Mouse (Mus musculus) CD4-positive, CD25-positive, alpha-beta regulatory T cell, adult 4 months (primary cell): ENCODE results near the gene Psmc2. TPM values are rescaled to one million over a fixed set of nuclear protein-coding genes. Genes with fewer than 3 reads are reported as not detected.

Experiments used
- ATAC-seq: one replicate; pipeline ENCODE4 v1.8.0; 2017
- polyA plus RNA-seq, 2 experiments: library from polyadenylated mRNA; unstranded; fragments of 100-300 nt; shearing (Covaris generic); gene quantifications; one replicate each; pipeline ENCODE4 v1.2.1; 2017

Gene Psmc2
- polyA plus RNA-seq, result 100 to 1,000 TPM; 147 to 164 TPM

- ATAC-seq, result peak; percentile 86
Measured at GRCm38 (mm10) chr5:21785053-21785452, at the start of gene Psmc2, which contains the start of gene Dnajc2. Gene Psmc2 (plus strand): TSS chr5:21785283. Gene Dnajc2 (minus strand): TSS chr5:21785251.

DNA sequence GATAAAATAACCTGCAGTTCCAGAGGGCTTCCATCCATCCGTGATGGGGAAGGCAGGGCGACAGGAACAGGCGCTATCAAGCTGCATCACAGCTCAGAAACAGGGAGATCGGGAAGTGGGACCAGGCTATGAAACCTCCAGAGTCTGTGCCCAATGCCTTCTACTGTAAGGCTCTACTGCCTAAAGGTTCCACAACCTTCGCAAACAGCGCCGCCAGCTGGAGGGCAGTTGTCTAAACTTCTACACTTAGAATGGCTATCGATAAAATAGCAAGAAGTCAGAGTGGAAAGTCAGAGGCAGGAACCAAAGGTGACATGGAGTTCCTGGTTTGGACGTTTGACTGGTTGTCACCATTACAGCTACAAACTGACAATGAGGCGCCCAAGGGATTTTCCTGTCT is 49.5 kb upstream of the Psmc2 start:
- ATAC-seq, result peak; percentile 63

- no peak for ATAC-seq
Measured at GRCm38 (mm10) chr5:21736046-21736445, 49.0 kb upstream of the Psmc2 start.

DNA sequence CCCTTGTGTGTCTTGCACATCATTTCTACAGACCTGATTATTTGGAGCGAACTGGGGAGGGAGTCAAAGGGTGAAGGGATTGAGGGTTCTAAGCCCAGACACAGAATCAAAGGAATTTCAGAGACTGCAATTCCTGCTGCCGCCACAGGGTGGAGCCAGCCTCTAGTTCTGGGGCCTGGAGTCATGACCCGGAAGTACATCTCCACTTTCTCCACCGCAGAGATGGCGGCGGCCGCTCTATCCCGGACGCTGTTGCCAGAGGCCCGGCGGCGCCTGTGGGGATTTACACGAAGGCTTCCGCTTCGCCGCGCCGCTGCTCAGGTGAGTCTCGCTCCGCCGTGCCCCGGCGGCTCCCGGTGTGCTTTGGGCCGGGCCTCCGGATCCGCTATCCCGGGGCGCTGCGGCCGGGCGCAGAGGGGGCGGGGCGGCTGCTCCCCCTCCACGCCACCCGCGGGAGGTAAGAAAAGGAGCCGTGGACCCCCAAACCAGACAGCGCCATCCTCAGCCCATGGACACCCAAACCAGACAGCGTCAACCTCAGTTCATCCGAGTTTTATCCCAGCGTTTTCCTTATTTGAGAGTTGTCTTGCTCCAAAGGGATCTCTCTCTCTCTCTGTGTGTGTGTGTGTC is 48.0 kb upstream of the Psmc2 start, which contains the start of gene Pmpcb:
Gene Pmpcb, plus strand, starts transcription at position 186 of the 630 bp plus-strand sequence.
- peak; percentile 89 for ATAC-seq

DNA sequence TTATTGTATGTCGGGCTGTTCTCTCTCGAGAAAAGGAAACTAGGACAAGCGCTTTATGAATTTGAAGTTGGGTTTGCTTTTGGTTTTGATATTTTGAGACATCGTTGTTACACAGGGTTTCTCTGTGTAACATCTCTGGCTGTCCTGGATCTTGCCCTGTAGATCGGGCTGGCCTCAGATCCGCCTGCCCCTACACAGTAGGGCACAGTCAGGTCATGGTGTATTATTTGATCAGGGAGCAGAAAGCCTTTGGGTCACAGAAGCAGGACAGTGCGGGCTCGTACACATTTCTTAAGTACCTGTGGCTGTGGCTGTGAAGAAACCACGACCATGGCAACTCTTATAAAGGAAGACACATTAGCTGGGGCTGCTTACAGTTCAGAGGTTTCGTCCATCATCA is 47.5 kb upstream of the Psmc2 start:
- no peak for ATAC-seq

- no peak for ATAC-seq
Measured at GRCm38 (mm10) chr5:21739120-21739519, 46.0 kb upstream of the Psmc2 start.

DNA sequence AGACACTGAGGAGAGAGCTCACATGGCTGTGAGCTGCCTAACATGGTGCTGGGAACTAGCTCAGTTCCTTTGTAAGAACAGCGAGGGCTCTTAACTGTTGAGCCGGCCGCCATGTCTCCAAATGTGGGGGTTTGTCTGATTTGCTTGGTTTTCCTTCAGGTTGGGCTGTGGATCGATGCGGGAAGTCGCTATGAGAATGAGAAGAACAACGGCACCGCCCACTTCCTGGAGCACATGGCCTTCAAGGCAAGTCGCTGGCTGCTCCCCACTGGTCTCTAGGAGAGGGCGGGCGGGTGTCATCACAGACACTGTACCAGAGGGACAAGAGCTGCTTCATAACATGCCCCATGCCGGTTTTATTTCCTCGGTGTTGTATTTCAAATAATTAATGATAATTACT is 45.2 kb upstream of the Psmc2 start:
- no peak for ATAC-seq

GRCm38 (mm10) chr5:21743606-21744005 is 41.5 kb upstream of the Psmc2 start:
- no peak for ATAC-seq

- no peak for ATAC-seq
Measured at GRCm38 (mm10) chr5:21744651-21745050, 40.4 kb upstream of the Psmc2 start.

- no peak for ATAC-seq
Measured at GRCm38 (mm10) chr5:21745966-21746365, 39.1 kb upstream of the Psmc2 start.

GRCm38 (mm10) chr5:21768506-21768905 is 16.6 kb upstream of the Psmc2 start:
- ATAC-seq, result no peak

GRCm38 (mm10) chr5:21769841-21770240 is 15.2 kb upstream of the Psmc2 start:
- ATAC-seq, result no peak

DNA sequence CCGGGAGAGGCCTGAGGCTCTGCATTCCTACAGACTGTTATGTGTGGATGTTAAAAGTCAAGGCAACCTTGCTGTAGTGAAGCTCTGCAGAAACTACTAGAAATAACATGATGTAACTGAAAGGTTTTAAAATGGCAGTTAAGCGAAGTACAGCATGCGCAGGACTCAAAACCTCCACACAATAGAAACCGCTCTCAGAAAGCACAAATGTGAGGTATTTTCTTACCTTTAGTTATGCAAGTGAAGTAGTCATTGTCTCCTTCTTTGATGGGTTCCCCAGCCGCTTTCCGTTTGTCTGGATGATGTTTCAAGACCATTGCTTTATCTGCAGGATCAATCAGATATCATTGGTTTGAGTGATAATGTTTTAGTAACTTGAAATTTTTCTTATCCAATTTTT is 8.6 kb upstream of the Psmc2 start:
- no peak for ATAC-seq

- peak; percentile 34 for ATAC-seq
Measured at GRCm38 (mm10) chr5:21784161-21785052, 676 bp upstream of the Psmc2 start.

- no peak for ATAC-seq
Measured at GRCm38 (mm10) chr5:21785776-21786175, 693 bp downstream of the Psmc2 start.

DNA sequence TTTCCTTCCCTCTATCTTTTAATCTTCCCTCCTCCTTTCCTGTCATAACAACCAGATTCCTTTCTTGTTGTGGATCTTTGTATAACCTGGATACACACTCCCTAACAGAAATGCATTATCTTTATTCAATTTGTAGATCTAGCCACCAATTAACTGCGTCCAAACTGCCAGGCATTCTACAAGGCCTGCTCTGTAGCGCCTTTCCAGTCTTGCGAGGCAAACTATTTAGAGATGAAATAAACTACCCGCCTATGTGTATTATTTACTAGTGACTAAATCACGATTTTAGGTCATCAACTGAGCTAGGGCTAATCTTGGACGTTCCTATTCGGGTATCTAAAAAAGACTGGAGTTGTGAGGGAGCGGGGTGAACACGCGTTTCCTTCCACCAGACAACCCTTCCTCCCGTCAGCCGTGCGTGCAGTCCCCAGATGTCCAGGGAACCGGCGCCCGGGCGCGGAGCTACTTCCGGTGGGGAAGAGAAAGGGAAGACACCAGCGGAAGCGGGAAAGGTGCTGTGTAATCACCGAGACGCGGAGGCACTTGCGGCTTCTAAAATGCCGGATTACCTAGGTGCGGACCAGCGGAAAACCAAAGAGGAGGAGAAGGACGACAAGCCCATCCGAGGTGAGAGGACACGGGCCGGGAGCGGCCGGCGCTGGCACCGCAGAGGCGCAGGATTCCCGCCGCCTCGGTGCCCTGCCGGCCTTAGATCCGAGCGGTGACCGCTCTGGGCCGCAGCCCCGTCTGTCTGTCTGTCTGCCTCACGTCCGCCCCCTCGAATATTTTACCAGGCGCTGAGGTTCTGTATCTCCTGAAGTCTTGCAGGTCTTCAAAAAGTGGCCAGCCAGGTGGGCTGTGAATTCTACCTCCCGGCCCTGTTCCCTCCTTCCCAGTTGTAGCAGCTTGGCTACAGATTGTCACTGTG is 1.4 kb downstream of the Psmc2 start:
- peak; percentile 77 for ATAC-seq

GRCm38 (mm10) chr5:21787186-21788105 is 2.4 kb downstream of the Psmc2 start:
- ATAC-seq, result no peak

- ATAC-seq, result no peak
Measured at GRCm38 (mm10) chr5:21789061-21789460, 4.0 kb downstream of the Psmc2 start.

GRCm38 (mm10) chr5:21792166-21792565 is 7.1 kb downstream of the Psmc2 start:
- ATAC-seq, result no peak

DNA sequence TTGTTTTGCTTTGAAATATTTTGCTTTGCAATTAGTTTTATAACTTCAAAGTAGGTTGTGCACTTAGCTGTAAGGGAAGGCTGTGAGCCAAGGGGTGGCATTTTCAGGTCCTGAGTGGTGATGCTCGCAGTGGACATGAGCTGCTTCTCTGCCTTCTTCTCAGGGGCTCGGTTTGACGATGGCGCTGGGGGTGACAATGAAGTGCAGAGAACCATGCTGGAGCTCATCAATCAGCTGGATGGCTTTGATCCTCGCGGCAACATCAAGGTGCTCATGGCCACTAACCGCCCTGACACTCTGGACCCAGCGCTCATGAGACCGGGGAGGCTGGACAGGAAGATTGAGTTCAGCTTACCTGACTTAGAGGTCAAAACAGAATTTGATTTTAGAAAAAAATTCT is 17.8 kb downstream of the Psmc2 start:
- ATAC-seq, result no peak

DNA sequence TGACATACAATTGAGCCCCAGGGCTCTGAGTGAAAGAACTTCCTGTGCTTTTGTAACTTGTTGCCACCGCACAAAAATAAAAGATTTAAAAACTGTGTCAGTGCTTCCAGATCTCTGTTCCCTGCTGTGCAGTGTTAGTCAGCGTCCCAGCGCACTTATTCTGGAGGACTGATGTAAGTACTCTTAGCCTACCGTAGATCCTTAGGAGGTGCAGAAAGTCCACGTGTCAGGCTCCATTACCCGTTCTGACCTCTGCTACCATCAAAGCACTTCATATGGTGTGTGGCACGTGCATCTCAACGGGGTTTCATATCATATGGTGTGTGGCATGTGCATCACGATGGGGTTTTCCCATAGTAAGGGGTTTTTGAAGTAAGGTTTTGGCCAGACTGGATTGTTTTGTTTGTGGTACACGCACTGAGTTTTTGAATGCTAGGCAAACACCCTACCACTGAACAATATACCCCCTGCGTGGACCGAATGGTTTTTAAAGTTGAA is 18.7 kb downstream of the Psmc2 start:
- ATAC-seq, result no peak
